In the genomic region with DNA sequence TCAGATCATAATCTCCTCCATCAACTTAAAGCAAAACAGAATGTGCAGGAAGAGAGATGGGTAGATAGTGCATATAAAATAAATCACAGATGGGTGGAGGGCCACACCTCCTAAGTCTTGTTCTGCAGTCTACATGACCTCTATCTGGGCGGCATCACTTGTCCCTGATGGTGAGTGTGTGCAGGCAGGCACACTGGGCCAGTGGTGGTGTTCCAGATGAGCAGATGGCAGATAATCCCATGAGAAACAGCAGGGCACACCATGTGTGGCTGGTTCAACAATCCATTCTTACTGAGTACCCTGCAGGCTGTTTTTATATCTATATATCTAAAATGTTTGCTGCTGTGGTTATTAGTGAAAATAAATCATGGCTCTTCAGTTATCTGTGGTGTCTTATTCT, we compare ENCODE assay signal across 25 mouse cellular contexts.
A peak's percentile ranks its signal among the peaks of the same experiment; 100 is the strongest.
DNase-seq lines count a peak whose midpoint lies in the region; ATAC-seq and TF ChIP-seq lines count a peak whose summit lies in the region.
"Had no signal": no experiment of that assay in that cellular context is flagged by ENCODE, and none has a peak within 500 bp of the region (broad histone marks: within the 10 kb centered on the region; RNA-seq: fewer than 3 reads in every experiment).

No protein-coding gene starts in this region.

- no peak for DNase-seq in hindbrain, embryonic 10.5 days (ENCODE audit: low spot score)
- peak; percentile 51 for DNase-seq in left cerebral cortex, postnatal 4 days
- no peak for DNase-seq in left cerebral cortex, adult 2 months (ENCODE audit: extremely low spot score in 1 of 2, low spot score in 2 of 2)
- peak; percentile 13 for DNase-seq in retina, adult 2 months (ENCODE audit: low read depth, low spot score)
- peak; percentile 45 for DNase-seq in retina, embryonic 14.5 days (ENCODE audit: low spot score)
- no peak for DNase-seq in adrenal gland, postnatal 4 days (ENCODE audit: low spot score in 2 of 2)
- DNase-seq: adrenal gland, adult 2 months; adrenal gland, postnatal 14 days; cerebellum, adult 18-20 months; cerebellum, adult 9-10 months; gastrocnemius, adult 2 months; gastrocnemius, postnatal 14 days; heart, adult 11 months; heart, postnatal 14 days; heart, postnatal 4 days had no signal

- no peak overlapping the region for H3K9ac ChIP-seq in hindbrain, embryonic 13.5 days
- H3K9ac ChIP-seq: forebrain, embryonic 13.5 days; heart, embryonic 13.5 days; hindbrain, embryonic 15.5 days had no signal

- H3K9me3 ChIP-seq in hindbrain, embryonic 13.5 days = no peaks in the 10 kb centered on the region
- no peaks in the 10 kb centered on the region for H3K9me3 ChIP-seq in hindbrain, embryonic 10.5 days
- H3K9me3 ChIP-seq: forebrain, embryonic 10.5 days; forebrain, embryonic 13.5 days; heart, embryonic 13.5 days; hindbrain, embryonic 15.5 days had no signal

- 0 out of 2 replicates have a peak, but pooled peaks cover 3% of the 10 kb centered on the region for H3K27me3 ChIP-seq in hindbrain, embryonic 13.5 days
- no peaks in the 10 kb centered on the region for H3K27me3 ChIP-seq in hindbrain, embryonic 10.5 days (ENCODE audit: insufficient read depth, poor library complexity, severe bottlenecking)
- H3K27me3 ChIP-seq: forebrain, embryonic 13.5 days; heart, embryonic 13.5 days; hindbrain, embryonic 15.5 days had no signal

- 69% methylated on average over 1 of the region's 1 CpGs for WGBS in hindbrain, embryonic 13.5 days
- 80% methylated on average over 1 of the region's 1 CpGs for WGBS in hindbrain, embryonic 10.5 days

- no peak overlapping the region for H3K27ac ChIP-seq in hindbrain, embryonic 13.5 days
- H3K27ac ChIP-seq in hindbrain, embryonic 10.5 days = no peak overlapping the region
- no peak overlapping the region for H3K27ac ChIP-seq in left cerebral cortex, adult 2 months
- H3K27ac ChIP-seq: forebrain, embryonic 10.5 days; forebrain, embryonic 13.5 days; gastrocnemius, adult 2 months; heart, embryonic 13.5 days; hindbrain, embryonic 15.5 days had no signal

- intact Hi-C loops in left cerebral cortex, postnatal 4 days (cut with DNase I) = no loop called here
- intact Hi-C loops in left cerebral cortex, adult 2 months (cut with DNase I) = no loop called here

- 0 out of 2 replicates have a peak, but pooled peaks cover 3% of the 10 kb centered on the region for H3K4me1 ChIP-seq in hindbrain, embryonic 13.5 days (replicated peaks)
- no peaks in the 10 kb centered on the region for H3K4me1 ChIP-seq in hindbrain, embryonic 10.5 days (replicated peaks)
- H3K4me1 ChIP-seq: forebrain, embryonic 10.5 days; heart, embryonic 13.5 days; hindbrain, embryonic 15.5 days had no signal

- H3K4me3 ChIP-seq in hindbrain, embryonic 13.5 days = no peak overlapping the region
- H3K4me3 ChIP-seq in hindbrain, embryonic 10.5 days = no peak overlapping the region
- H3K4me3 ChIP-seq in left cerebral cortex, adult 2 months = no peak overlapping the region
- H3K4me3 ChIP-seq: forebrain, embryonic 10.5 days; forebrain, embryonic 13.5 days; gastrocnemius, adult 2 months; heart, embryonic 13.5 days; hindbrain, embryonic 15.5 days had no signal

- 0 out of 2 replicates have a peak, but pooled peaks have one; percentile 43 for ATAC-seq in hindbrain, embryonic 13.5 days (ENCODE audit: low FRiP score)
- ATAC-seq in frontal cortex, adult (ENCODE audit: low TSS enrichment) = no peak
- ATAC-seq: CD4-positive, CD25-positive, alpha-beta regulatory T cell, adult 4 months; forebrain, embryonic 13.5 days; forebrain, embryonic 16.5 days; inflammation-experienced regulatory T-cells, adult 6 months; intestine, embryonic 16.5 days had no signal

- no peak overlapping the region for H3K4me2 ChIP-seq in hindbrain, embryonic 13.5 days
- H3K4me2 ChIP-seq: forebrain, embryonic 13.5 days; heart, embryonic 13.5 days; hindbrain, embryonic 15.5 days had no signal

- no peak for TF ChIP-seq CTCF in left cerebral cortex, adult 2 months (IDR thresholded peaks at IDR 0.05)

- H3K36me3 ChIP-seq in hindbrain, embryonic 13.5 days = no peaks in the 10 kb centered on the region
- no peaks in the 10 kb centered on the region for H3K36me3 ChIP-seq in hindbrain, embryonic 10.5 days
- H3K36me3 ChIP-seq: forebrain, embryonic 10.5 days; heart, embryonic 13.5 days; hindbrain, embryonic 15.5 days had no signal

Comparison
In these comparisons a context has a peak if more than half of its experiments do, and no peak if none do; other contexts are left out.
1. DNase-seq: peak in left cerebral cortex, postnatal 4 days (single experiment), retina, adult 2 months (single experiment) and retina, embryonic 14.5 days (single experiment); none in hindbrain, embryonic 10.5 days (single experiment), left cerebral cortex, adult 2 months (0 of 2) and adrenal gland, postnatal 4 days (0 of 2).